Mouse (Mus musculus): ENCODE data around the gene Ankrd28. TPM values are rescaled to one million over a fixed set of nuclear protein-coding genes. Genes with fewer than 3 reads are reported as not detected.

Gene Ankrd28
- total and polyA plus RNA-seq, 3 experiments = 6.6 to 27.7 (median 22.1) TPM

- Histone ChIP-seq H3K27ac (no peak overlapping the region), H3K4me3 (no peak overlapping the region), H3K4me1 (ENCODE audit: control insufficient read depth, insufficient read depth, low read length) (peaks cover 18% of the 10 kb centered on the region), H3K27me3 (ENCODE audit: control insufficient read depth, insufficient read depth, low read length) (no peaks in the 10 kb centered on the region), H3K36me3 (ENCODE audit: control insufficient read depth, insufficient read depth, low read length) (no peaks in the 10 kb centered on the region), H3K79me2 (replicated peaks; ENCODE audit: control insufficient read depth, insufficient read depth, low read length) (no peaks in the 10 kb centered on the region), H3K9ac (ENCODE audit: low read depth, low read length) (no peak overlapping the region)
- DNase-seq = peak in 1 of 2 experiments; percentile 1
- no peak for TF ChIP-seq POLR2A (IDR thresholded peaks at IDR 0.05; ENCODE audit: insufficient read depth, low read depth, low read length)
- TF ChIP-seq CTCF (IDR thresholded peaks at IDR 0.05) = no peak
- no peak for TF ChIP-seq EP300 (IDR thresholded peaks at IDR 0.05; ENCODE audit: insufficient read depth, low read depth, low read length)
- intact Hi-C loops (cut with DNase I) = no loop called here
- 76% methylated on average over 10 of the region's 10 CpGs for WGBS
Measured at GRCm38 (mm10) chr14:31671635-31672320, 158.7 kb downstream of the Ankrd28 start.

DNA sequence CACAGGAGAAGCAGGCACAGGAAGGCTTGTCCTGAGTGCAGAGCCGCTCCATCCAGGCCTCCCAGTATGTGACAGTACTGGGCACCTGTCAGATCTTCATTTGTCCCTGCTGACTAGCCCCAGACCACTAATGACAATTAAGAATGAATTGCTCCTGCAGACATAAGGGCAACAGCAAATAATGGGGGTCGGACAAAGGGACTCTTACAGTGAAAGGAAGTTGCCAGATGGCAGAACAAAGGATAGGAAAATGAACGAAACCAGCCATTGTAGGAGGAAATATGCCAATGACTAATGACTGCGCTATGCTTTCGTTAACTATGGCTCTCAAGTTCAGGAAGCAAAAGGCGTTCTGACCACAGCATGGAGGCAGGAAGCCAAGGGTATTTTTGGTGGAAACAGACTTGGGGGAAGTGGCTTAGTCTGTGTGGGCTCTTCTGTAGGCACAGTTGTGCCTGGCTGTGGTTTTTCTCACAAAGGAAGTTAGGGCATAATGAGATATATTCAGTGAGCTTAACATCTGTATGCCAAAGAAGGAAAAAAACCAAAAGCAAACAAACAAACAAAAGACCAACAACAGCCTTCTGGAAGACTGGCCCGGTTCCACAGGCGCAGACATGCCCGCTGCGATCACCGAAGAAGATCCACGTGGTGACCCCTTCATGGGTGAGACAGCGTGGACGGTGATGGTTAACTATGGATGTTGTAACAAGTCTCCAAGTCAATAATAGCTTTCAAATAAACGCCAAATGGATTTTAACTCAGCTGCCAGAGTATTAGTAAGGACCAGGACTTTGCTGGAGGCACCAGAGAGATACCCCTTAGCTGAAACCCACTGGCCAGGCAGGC lies 160.6 kb downstream of the Ankrd28 start:
- TF ChIP-seq POLR2A (IDR thresholded peaks at IDR 0.05; ENCODE audit: insufficient read depth, low read depth, low read length) = no peak
- 0 out of 2 replicates have a peak, but pooled peaks have one; percentile 22 for TF ChIP-seq EP300 (IDR thresholded peaks at IDR 0.05; ENCODE audit: insufficient read depth, low read depth, low read length)
- Histone ChIP-seq H3K27me3 (ENCODE audit: control insufficient read depth, insufficient read depth, low read length) (no peaks in the 10 kb centered on the region), H3K4me1 (ENCODE audit: control insufficient read depth, insufficient read depth, low read length) (peaks cover 21% of the 10 kb centered on the region), H3K9ac (ENCODE audit: low read depth, low read length) (peak overlapping the region; percentile 45), H3K79me2 (replicated peaks; ENCODE audit: control insufficient read depth, insufficient read depth, low read length) (no peaks in the 10 kb centered on the region), H3K27ac (peak overlapping the region; percentile 89), H3K4me3 (no peak overlapping the region; the same call in 1 of the 2 replicates), H3K36me3 (ENCODE audit: control insufficient read depth, insufficient read depth, low read length) (no peaks in the 10 kb centered on the region)
- intact Hi-C loops (cut with DNase I) = loop anchor here (10.0 kb wide), 1 partner anchor 235 kb away; no protein-coding TSS in a partner anchor
- WGBS = 53% methylated on average over 15 of the region's 15 CpGs
- peak; percentile 56 to 78 for DNase-seq

GRCm38 (mm10) chr14:31669161-31669611 lies 161.3 kb downstream of the Ankrd28 start:
- no peaks in the 10 kb centered on the region for H3K27me3 ChIP-seq (ENCODE audit: control insufficient read depth, insufficient read depth, low read length)
- DNase-seq = peak; percentile 82 to 87
- 8% methylated on average over 13 of the region's 13 CpGs for WGBS
- H3K4me3 ChIP-seq = peak overlapping the region; percentile 44
- peak overlapping the region; percentile 89 for H3K27ac ChIP-seq
- H3K79me2 ChIP-seq (replicated peaks; ENCODE audit: control insufficient read depth, insufficient read depth, low read length) = no peaks in the 10 kb centered on the region
- intact Hi-C loops (cut with DNase I) = loop anchor here (10.0 kb wide), 1 partner anchor 236 kb away; no protein-coding TSS in a partner anchor
- TF ChIP-seq CTCF (IDR thresholded peaks at IDR 0.05) (peak; percentile 27), EP300 (IDR thresholded peaks at IDR 0.05; ENCODE audit: insufficient read depth, low read depth, low read length) (0 out of 2 replicates have a peak, but pooled peaks have one; percentile 38), POLR2A (IDR thresholded peaks at IDR 0.05; ENCODE audit: insufficient read depth, low read depth, low read length) (no peak)
- H3K9ac ChIP-seq (ENCODE audit: low read depth, low read length) = peak overlapping the region; percentile 45
- peaks cover 21% of the 10 kb centered on the region for H3K4me1 ChIP-seq (ENCODE audit: control insufficient read depth, insufficient read depth, low read length)
- no peaks in the 10 kb centered on the region for H3K36me3 ChIP-seq (ENCODE audit: control insufficient read depth, insufficient read depth, low read length)

DNA sequence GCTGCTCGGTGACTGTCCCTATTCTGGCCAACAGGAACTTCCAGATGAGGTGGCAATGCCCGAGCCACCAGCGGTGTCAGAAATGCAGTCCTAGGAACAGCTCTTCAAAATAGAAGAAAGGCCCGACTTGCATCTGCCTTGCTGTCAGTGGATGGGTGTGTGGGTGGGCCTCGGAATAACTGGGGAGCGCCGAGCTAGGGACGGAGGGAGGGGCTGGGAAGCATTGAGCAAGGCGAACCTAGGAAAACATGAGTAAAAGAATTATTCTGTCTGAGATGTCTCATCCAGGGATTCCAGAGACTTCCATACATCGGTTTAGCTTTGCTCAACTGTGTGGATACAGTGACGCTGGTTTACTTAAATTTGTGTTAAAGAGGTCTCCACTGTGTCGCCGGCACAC lies 162.1 kb downstream of the Ankrd28 start:
- WGBS = 48% methylated on average over 13 of the region's 13 CpGs
- no peaks in the 10 kb centered on the region for H3K27me3 ChIP-seq (ENCODE audit: control insufficient read depth, insufficient read depth, low read length)
- no peak overlapping the region for H3K4me3 ChIP-seq
- no peaks in the 10 kb centered on the region for H3K36me3 ChIP-seq (ENCODE audit: control insufficient read depth, insufficient read depth, low read length)
- peak in 1 of 2 experiments; percentile 17 for DNase-seq
- 0 out of 2 replicates have a peak overlapping the region, but pooled peaks have one; percentile 19 for H3K9ac ChIP-seq (ENCODE audit: low read depth, low read length)
- intact Hi-C loops (cut with DNase I) = loop anchor here (10.0 kb wide), 1 partner anchor 236 kb away; no protein-coding TSS in a partner anchor
- H3K79me2 ChIP-seq (replicated peaks; ENCODE audit: control insufficient read depth, insufficient read depth, low read length) = no peaks in the 10 kb centered on the region
- H3K27ac ChIP-seq = peak overlapping the region; percentile 89
- peaks cover 29% of the 10 kb centered on the region for H3K4me1 ChIP-seq (ENCODE audit: control insufficient read depth, insufficient read depth, low read length)
- TF ChIP-seq POLR2A (IDR thresholded peaks at IDR 0.05; ENCODE audit: insufficient read depth, low read depth, low read length) (no peak), EP300 (IDR thresholded peaks at IDR 0.05; ENCODE audit: insufficient read depth, low read depth, low read length) (no peak), CTCF (IDR thresholded peaks at IDR 0.05) (no peak)

DNA sequence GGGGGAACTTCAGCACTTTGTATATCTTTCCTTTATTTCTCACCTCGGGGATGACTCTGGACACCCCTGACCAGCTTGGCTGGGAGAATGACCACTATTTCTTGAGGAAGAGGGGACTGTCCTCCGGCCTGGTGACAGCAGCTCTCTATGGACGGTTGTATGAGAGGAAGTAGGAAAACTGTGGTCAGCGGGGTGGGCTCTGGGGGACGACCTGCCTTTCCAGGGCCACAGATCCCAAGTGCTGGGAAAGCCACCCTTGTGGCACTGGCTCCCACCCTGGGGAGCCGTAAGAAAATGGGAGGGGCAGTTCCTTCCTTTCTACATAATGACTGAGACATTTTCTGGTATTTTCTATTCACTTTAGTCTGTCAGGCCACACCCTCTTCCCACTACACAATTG lies 162.7 kb downstream of the Ankrd28 start:
- H3K27me3 ChIP-seq (ENCODE audit: control insufficient read depth, insufficient read depth, low read length) = no peaks in the 10 kb centered on the region
- no peak overlapping the region for H3K4me3 ChIP-seq
- 46% methylated on average over 6 of the region's 6 CpGs for WGBS
- DNase-seq = peak in 1 of 2 experiments; percentile 21
- no peak overlapping the region for H3K9ac ChIP-seq (ENCODE audit: low read depth, low read length)
- H3K79me2 ChIP-seq (replicated peaks; ENCODE audit: control insufficient read depth, insufficient read depth, low read length) = no peaks in the 10 kb centered on the region
- H3K27ac ChIP-seq = peak overlapping the region; percentile 89
- no peaks in the 10 kb centered on the region for H3K36me3 ChIP-seq (ENCODE audit: control insufficient read depth, insufficient read depth, low read length)
- intact Hi-C loops (cut with DNase I) = loop anchor here (10.0 kb wide), 1 partner anchor 237 kb away; no protein-coding TSS in a partner anchor
- peaks cover 34% of the 10 kb centered on the region for H3K4me1 ChIP-seq (ENCODE audit: control insufficient read depth, insufficient read depth, low read length)
- TF ChIP-seq CTCF (IDR thresholded peaks at IDR 0.05) (no peak), EP300 (IDR thresholded peaks at IDR 0.05; ENCODE audit: insufficient read depth, low read depth, low read length) (0 out of 2 replicates have a peak, but pooled peaks have one; percentile 5)

Data from heart, adult 2 months (tissue).